Mouse (Mus musculus) liver, embryonic 14.5 days (tissue): ENCODE results near the gene Rdx.

ENCODE experiments used
- CTCF ChIP-seq: IDR thresholded peaks from 2 replicates; pipeline ENCODE4 v1.5.1; 2016; ENCODE audit warnings: antibody characterized with exemption, low read depth, control low read depth
- EP300 ChIP-seq: IDR thresholded peaks from 2 replicates; pipeline ENCODE4 v1.6.1; 2016; ENCODE audit warnings: antibody characterized with exemption, low read depth

GRCm38 (mm10) chr9:52104225-52104615 lies 57.2 kb downstream of the Rdx start:
- TF ChIP-seq CTCF, result no peak
- TF ChIP-seq EP300, result no peak
